Mouse (Mus musculus) C2C12 (cell line): ENCODE results near the gene Setd1b. TPM values are rescaled to one million over a fixed set of nuclear protein-coding genes. Genes with fewer than 3 reads are reported as not detected.

Experiments used
- H3K27me3 ChIP-seq: one replicate; pipeline ENCODE4 v1.6.1; 2011; ENCODE audit not compliant: control insufficient read depth, insufficient read depth, insufficient read length
- H3K36me3 ChIP-seq: one replicate; pipeline ENCODE4 v1.6.1; 2011; ENCODE audit not compliant: control insufficient read depth, insufficient read depth
- H3K4me3 ChIP-seq: one replicate; pipeline ENCODE4 v1.5.1; 2011; ENCODE audit warnings: mild to moderate bottlenecking, control low read depth; ENCODE audit not compliant: poor library complexity, insufficient read depth, severe bottlenecking
- H3K79me2 ChIP-seq: one replicate; pipeline ENCODE4 v1.6.1; 2011; ENCODE audit not compliant: control insufficient read depth, insufficient read depth
- H3K79me3 ChIP-seq: one replicate; pipeline ENCODE4 v1.6.1; 2011; ENCODE audit warnings: low read depth, control low read depth
- H3ac ChIP-seq: one replicate; pipeline ENCODE3; 2011; ENCODE audit warnings: low read depth; ENCODE audit not compliant: control insufficient read depth, insufficient read length
- CEBPB ChIP-seq: IDR thresholded peaks from one replicate; pipeline ENCODE4 v1.6.1; 2011; ENCODE audit warnings: low read depth, mild to moderate bottlenecking, control low read depth, moderate library complexity
- CTCF ChIP-seq: IDR thresholded peaks from one replicate; pipeline ENCODE4 v1.5.1; 2011; ENCODE audit not compliant: control insufficient read depth, insufficient read depth, insufficient read length
- FOSL1 ChIP-seq: IDR thresholded peaks from one replicate; pipeline ENCODE4 v1.8.0; 2011; ENCODE audit warnings: mild to moderate bottlenecking, low read length; ENCODE audit not compliant: poor library complexity, insufficient read depth, severe bottlenecking
- MAX ChIP-seq: IDR thresholded peaks from one replicate; pipeline ENCODE4 v1.6.1; 2011; ENCODE audit warnings: mild to moderate bottlenecking, control low read depth
- MYOD1 ChIP-seq: IDR thresholded peaks from one replicate; pipeline ENCODE4 v1.6.1; 2011; ENCODE audit warnings: low read depth; ENCODE audit not compliant: control insufficient read depth, insufficient read length
- MYOG ChIP-seq: IDR thresholded peaks from one replicate; pipeline ENCODE4 v1.6.1; 2011; ENCODE audit not compliant: control insufficient read depth, insufficient read length; ENCODE audit errors: extremely low read depth
- USF1 ChIP-seq: IDR thresholded peaks from one replicate; pipeline ENCODE4 v1.6.1; 2011; ENCODE audit warnings: low read depth, mild to moderate bottlenecking, control low read depth, moderate library complexity
- polyA plus RNA-seq: library from polyadenylated mRNA; unstranded; fragments of >200 nt; fragmentation: generic; extraction: Trizol; gene quantifications from one replicate; pipeline ENCODE4 v1.2.1, GENCODE M21; 2012; ENCODE audit warnings: missing spikeins

The Setd1b gene
- polyA plus RNA-seq, 1 experiment, result 4.4 TPM

DNA sequence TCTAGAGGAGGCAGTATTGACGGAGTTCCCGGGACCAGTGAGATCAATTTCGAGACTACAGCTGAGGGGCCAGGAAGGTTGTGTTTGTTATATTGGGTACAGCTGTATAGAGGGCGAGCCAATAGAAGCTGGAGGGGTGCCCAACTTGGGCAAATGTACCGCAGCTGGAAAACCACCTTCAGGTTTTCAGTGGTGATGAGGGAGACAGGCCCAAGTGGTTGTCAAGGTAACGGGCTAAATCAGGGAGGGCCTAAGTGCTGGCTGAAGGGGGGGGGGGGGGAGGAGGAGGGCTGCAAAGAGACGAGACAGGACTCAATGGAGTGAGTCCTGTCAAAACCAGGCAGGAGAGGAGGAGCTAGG is 8.2 kb upstream of the Setd1b start:
- no peak overlapping the region for H3ac ChIP-seq
- H3K4me3 ChIP-seq, result no peak overlapping the region
- TF ChIP-seq USF1 (no peak), MYOD1 (no peak), MYOG (no peak), FOSL1 (no peak), CEBPB (no peak), CTCF (no peak), MAX (no peak)
- peaks cover 3% of the 10 kb centered on the region for H3K79me3 ChIP-seq
- peaks cover 8% of the 10 kb centered on the region for H3K36me3 ChIP-seq
- no peaks in the 10 kb centered on the region for H3K27me3 ChIP-seq
- peaks cover 21% of the 10 kb centered on the region for H3K79me2 ChIP-seq

DNA sequence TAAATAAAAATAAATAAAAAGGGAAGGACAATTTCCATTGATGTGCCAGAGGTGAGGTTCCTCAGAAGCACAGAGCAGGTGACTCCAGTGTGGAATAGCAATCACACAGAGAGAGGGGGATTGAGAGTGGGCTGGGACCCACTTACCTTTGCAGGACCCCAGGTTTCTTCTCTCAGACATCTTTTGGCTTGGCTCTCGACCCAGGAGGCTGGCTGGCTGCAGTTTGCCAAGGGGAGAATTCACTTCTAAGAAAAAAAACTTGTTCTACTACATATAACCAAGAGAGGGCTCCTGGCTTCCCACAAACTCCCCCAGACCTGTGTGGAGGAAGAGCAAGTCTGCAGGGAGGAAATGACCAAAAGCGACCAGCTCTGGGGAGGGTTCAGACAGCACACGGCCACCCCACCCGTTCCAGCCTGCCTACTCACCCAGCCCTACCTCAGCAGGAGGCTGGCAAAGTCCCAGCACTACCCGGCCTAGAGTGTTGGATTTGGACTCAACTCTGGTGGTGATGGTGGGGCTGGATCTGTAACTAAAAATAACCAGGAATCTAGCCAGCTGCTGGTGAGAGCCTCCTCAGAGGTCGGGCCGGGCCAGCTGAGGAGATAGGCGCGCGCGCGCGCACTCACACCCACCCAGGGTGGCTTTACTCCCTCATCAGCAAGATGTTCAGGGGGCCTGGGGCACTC is 7.7 kb upstream of the Setd1b start:
- Histone ChIP-seq H3K36me3 (peaks cover 8% of the 10 kb centered on the region), H3K4me3 (no peak overlapping the region), H3ac (no peak overlapping the region), H3K79me3 (peaks cover 4% of the 10 kb centered on the region), H3K27me3 (no peaks in the 10 kb centered on the region), H3K79me2 (peaks cover 26% of the 10 kb centered on the region)
- TF ChIP-seq CTCF (no peak), MYOD1 (peak; percentile 6)

GRCm38 (mm10) chr5:123134875-123135382 is 7.1 kb upstream of the Setd1b start:
- Histone ChIP-seq H3ac (no peak overlapping the region), H3K79me3 (peaks cover 10% of the 10 kb centered on the region), H3K4me3 (no peak overlapping the region), H3K79me2 (peaks cover 32% of the 10 kb centered on the region), H3K27me3 (no peaks in the 10 kb centered on the region), H3K36me3 (peaks cover 8% of the 10 kb centered on the region)
- TF ChIP-seq MAX, result no peak
- no peak for TF ChIP-seq CEBPB
- TF ChIP-seq MYOD1, result no peak
- no peak for TF ChIP-seq CTCF
- no peak for TF ChIP-seq MYOG
- TF ChIP-seq FOSL1, result no peak
- no peak for TF ChIP-seq USF1

DNA sequence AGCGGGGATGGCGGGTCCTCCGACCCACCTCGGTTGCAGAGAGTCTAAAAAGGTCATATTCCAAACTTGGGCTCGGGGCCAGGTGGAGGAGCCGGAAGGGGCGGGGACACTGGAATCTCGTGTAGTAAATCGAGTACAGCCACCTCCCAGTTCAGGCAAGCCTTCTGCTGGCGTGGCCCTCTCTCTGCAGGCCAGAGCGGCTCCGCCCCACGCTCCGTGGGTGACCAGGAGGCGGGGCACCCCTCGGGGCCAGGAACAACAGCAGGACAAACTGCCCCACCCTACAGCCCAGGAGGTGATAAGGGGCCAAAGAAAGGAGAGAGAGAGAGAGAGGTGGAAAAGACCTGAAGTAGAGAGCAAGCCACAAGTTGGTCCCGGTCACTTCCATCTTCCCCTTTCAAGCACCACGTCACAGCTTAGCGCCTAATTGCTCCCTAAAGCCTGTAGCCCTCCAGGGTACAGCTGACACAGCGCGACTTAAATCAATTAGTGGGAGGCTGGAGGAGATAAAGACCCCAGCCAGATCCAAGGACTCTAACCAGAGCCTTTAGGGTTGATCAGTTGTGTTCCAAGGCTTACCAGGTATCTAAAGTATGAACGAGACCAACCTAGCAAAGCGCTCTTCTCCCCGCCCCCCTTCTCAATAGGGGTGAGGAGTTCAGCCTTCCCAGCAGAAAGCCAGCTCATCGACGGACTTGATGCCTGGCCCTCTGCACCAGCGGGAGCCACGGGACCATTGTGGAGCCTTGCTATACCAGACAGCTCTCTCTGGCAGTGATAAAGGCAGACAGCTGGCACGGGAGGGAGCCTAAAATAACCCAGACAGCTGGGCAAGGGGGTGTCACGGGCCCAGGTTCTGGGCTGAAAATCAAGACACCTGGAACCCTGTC is 6.3 kb upstream of the Setd1b start:
- Histone ChIP-seq H3ac (peak overlapping the region; percentile 38), H3K36me3 (peaks cover 8% of the 10 kb centered on the region), H3K4me3 (peak overlapping the region; percentile 28), H3K79me3 (peaks cover 15% of the 10 kb centered on the region), H3K79me2 (peaks cover 40% of the 10 kb centered on the region), H3K27me3 (no peaks in the 10 kb centered on the region)
- no peak for TF ChIP-seq USF1
- TF ChIP-seq MAX, result peak; percentile 19
- TF ChIP-seq MYOD1, result peak; percentile 85

DNA sequence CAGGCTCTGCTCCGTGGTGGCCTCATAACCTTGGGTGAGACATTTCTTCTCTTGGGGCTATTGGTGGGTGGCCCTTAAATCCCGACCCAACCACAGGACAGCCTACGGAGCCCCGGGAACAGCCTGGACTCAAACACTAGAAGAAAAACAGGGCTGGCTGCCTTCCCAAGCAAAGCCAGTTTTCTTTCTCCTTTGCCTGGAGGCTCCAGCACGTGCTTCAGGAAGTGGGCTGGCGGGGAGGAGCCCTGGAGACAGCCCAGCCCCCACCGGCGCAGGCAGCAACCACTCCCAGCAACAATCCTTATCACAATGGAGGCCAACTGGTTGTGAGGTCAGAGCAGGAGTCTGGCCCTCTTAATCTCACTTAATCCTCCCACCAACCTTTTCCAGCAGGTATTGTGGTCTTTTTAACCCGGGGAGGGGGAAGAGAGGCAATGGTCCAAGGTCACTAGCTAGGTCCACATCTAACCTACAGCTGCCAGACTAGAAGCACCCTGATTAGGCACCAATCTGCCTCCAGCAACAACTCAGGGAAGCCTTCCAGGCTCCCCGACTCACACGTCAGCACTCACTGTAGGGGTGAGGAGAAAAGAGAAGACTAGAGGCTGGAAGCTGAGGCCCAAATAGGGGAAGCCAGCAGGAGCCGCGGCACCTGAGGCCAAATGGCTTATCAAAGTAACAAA is 5.5 kb upstream of the Setd1b start:
- H3K4me3 ChIP-seq, result peak overlapping the region; percentile 28
- H3K27me3 ChIP-seq, result no peaks in the 10 kb centered on the region
- H3ac ChIP-seq, result peak overlapping the region; percentile 51
- H3K79me2 ChIP-seq, result peaks cover 44% of the 10 kb centered on the region
- H3K79me3 ChIP-seq, result peaks cover 18% of the 10 kb centered on the region
- TF ChIP-seq USF1 (peak; percentile 82), CTCF (no peak), MAX (peak; percentile 94)
- peaks cover 8% of the 10 kb centered on the region for H3K36me3 ChIP-seq
